Mouse (Mus musculus) natural killer cell, adult 2 months (primary cell): ENCODE data around the gene Smpdl3b.
"Not testable (repeated sequence)": the region's sequence is repeated elsewhere in the genome, so short reads cannot be mapped to it uniquely, and the experiment has no call there.

Experiments
- DNase-seq, 2 experiments: peaks; one replicate each; pipeline ENCODE4 v3.0.0; 2022; ENCODE audit warnings: low spot score in 2 of 2

Smpdl3b gene

DNA sequence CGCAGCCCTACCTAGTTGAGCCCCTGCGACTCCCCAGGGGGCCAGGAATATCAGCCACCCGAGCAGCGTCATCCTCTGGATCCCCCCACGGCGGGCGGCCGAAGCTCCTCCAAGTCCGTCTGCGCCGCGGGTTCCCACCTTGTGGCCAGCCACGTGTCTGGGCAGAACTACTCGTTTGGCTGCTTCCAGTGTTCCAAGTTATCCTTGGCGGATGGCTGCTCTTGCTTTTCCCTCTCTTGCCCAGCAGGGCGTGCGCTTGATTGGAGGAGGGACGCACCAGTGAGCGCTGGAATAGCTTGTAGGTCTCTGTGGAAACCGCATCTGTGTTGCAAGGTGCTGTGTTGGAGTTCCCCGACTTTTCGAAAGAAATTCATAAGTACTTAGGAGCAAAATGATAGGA is at the start of gene Smpdl3b:
Gene Smpdl3b, minus strand, starts transcription at position 279 of the 400 bp plus-strand sequence.
- peak; percentile 43 to 51 for DNase-seq

DNA sequence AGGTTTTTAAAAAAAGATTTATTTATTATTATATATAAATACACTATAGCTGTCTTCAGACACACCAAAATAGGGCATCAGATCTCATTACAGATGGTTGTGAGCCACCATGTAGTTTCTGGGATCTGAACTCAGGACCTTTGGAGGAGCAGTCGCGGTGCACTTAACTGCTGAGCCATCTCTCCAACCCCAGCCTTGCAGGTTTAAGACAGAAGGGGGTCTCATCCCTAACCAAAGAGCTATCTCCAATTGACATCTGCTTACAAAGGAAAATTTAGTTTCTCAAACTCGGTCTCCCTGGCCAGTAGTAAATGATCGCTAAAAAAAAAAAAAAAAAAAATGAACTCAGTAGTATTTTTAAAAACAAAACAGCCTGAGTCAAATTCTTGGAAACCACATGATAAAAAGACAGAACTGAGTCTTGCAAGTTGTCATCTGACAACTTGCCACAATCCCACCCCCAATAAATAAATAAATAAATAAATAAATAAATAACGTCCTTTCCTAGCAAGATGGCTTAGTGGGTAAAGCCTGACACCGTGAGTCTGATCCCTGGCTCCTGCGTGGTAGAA is 49.7 kb upstream of the Smpdl3b start:
- no peak for DNase-seq

DNA sequence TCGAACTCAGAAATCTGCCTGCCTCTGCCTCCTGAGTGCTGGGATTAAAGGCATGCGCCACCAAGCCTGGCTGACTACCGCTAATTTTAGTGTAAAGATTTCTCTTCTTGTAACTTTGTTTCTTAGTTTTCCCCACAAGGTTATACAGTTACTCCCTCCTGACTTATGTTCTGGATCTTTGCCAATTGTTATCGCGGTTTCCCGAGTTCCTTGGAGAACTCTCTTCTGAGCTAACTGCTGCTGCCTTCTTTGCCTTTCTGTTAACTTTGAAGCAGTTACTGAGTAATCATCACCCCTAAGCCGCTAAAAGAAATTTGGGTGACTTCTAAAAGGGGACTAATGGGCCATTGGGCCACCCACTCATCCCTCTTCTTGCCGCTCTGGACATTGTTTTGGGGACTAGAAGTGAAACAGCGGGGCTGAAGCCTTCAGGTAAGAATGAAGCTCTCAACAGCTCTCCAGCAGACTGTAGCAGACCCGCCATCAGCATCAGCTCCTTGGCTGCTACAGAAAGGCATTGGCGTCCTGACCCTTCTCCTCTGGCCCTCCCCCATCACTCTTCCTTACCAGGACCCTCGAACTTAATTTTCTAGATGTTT is 48.6 kb upstream of the Smpdl3b start:
- no peak for DNase-seq

DNA sequence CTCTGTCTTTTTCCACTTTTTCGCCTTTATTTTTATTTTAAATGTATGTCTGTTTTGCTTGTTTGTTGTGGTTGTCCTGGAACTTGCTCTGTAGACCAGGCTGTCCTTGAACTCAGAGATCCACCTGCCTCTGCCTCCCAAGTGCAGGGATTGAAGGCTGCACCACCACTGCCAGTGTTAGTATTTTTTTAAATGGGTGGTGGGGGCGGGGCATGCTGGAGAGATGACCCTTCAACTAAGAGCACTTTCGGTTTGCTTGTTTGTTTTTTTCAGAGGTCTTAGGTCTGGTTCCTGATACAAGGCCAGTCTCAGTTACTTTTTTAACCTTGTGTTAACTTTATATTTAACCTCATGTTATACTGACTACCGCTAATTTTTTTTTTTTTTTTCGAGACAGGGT is 48.1 kb upstream of the Smpdl3b start:
- no peak for DNase-seq

DNA sequence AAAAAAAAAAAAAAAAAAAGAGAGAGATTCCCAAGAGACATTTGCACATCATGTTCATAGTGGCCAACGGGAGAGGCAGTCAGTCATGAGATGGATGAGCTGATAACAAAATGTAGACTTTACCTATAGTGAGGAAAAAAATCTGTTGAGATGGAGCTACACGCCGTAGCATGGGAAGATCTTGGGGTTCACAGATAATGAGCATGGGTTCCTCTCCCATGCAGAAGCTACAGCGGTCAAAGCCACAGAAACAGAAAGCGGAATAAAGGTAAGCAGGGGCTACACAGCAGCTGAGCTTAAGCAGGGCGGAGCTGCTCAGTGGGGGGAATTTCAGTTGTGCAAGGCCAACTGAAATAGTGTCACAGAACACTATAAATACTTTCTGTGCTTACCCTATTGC is 47.3 kb upstream of the Smpdl3b start:
- DNase-seq = peak; percentile 29 to 53

DNA sequence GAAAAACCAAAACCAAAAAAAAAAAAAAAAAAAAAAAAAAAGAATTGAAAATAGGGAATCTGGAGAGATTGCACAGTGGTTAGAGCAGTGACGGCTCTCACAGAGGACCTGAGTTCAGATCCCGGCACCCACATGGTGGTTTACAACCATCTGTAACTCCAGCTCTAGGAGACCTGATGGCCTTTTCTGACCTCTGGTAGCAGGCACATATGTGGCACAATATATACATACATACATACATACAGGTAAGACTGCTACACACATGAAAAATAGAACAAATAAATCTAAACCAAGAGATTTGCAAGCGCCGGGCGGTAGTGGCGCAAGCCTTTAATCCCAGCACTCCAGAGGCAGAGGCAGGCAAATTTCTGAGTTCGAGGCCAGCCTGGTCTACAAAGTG is 46.8 kb upstream of the Smpdl3b start:
- no peak for DNase-seq

DNA sequence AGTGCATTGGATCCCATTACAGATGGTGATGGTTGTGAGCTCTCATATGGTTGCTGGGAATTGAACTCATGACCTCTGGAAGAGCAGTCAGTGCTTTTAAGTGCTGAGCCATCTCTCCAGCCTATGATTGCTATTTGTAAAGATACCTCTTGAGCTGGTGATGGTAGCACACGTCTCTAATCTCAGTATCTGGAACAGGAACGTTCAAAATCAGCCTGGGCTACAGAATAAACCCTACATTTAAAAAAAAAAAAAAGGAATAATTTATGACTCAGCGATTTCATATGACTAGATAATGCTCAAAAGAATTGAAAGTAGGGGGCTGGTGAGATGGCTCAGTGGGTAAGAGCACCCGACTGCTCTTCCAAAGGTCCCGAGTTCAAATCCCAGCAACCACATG is 46.2 kb upstream of the Smpdl3b start:
- no peak for DNase-seq

DNA sequence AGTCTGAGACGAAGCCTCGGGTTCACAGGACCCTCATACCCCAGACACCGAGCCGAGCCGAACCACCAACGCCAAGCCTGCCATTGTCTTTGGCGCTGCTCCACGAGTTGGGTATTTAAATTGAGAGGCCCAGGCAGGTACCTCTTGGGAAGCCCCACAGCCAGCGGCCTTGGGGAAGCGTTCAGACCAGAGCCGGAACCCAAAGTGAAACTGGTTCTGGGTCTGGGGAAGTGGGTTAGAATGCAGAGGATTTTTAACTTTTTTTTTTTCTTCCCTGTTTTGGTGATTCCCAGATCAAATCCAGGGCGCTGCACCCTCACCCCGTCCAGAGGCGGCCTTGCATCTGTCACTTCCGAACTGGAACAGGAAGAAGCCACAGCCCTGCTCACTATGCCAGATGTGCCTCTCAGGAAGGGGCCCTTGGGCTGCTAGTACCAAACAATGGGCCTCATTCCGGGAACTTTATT is 45.2 kb upstream of the Smpdl3b start:
- peak in 1 of 2 experiments; percentile 30 for DNase-seq

DNA sequence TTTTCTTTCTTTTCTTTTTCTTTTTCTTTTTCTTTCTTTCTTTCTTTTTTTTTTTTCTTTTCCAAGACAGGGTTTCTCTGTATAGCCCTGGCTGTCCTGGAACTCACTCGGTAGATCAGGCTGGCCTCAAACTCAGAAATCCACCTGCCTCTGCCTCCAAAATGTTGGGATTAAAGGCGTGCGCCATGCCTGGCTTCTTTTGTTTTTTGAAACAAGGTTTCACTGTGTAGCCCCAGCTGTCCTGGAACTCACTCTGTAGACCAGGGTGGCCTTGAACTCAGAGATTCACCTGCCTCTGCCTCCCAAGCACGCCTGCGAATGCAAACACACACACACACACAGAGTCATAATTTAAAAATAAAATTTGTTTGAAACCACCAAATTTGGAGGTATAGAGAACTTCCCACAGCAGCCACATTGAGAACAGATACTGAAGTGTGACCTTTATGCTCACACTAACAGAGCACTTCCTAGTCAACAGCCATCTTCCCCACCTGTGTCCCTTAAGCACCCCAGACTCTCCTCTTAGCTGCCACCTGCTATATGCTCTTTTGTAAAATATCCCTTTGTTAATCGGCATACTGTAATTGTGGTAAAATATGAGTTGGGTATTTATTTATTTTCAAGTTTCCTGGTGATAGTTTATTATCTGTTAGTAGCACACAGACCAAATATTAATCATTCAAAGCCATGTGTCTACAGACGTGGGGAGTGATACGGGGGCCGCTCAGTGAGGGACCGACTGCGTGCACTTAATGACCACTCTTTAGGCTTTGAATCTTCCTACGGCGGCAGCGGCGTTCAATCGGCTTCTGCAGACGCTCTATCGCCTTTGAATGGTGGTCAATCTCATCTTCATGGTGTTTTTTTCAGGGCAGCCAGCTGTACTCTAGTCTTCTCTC is 44.4 kb upstream of the Smpdl3b start:
- peak in 1 of 2 experiments; percentile 24 for DNase-seq

DNA sequence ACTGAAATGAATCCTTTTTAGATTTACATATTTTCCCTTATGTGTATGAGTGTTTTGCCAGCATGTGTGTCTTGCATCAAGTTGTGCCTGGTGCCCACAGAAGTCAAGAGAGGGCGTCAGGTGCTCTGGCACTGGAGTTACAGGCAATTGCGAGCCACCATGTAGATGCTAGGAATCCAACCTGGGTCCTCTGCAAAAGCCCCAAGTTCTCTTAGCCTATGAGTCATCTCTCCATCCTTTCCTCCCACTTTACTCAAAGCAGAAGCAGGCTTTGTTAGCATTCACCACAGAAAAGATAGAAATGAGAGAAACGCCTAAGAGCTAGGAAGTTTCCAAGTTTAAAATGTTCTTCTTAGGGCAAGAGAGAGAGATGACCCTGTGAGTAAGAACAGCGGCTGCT is 42.8 kb upstream of the Smpdl3b start:
- DNase-seq = no peak

DNA sequence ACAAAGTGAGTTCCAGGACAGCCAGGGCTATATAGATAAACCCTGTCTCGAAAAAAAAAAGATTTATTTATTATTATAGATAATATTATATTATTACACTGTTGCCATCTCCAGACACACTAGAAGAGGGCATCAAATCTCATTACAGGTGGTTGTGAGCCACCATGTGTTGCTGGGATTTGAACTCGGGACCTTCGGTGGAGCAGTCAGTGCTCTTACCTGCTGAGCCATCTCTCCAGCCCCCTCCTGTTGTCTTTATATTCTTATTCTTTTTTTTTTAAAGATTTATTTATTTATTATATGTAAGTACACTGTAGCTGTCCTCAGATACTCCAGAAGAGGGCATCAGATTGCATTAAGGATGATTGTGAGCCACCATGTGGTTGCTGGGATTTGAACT is 41.6 kb upstream of the Smpdl3b start:
- DNase-seq = not testable (repeated sequence)

DNA sequence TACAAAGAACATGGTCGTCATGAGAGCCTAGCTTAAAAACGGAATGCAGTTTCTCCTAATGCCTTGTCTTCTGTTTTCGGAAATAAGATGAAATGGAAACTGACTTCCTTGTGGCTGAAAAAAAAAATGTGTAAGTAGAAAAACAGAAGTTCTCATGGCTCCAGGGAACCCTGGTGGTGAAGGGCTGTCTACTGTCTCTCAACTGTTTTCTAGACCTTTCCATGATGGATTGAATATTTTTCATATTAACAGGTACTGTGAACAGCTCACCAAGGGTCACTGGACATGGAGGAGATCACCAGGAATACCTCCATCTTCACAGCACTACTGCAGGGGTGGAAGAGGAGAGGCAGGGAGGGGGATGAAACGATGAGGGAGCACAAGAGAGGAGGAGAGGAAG is 41.0 kb upstream of the Smpdl3b start:
- no peak for DNase-seq

DNA sequence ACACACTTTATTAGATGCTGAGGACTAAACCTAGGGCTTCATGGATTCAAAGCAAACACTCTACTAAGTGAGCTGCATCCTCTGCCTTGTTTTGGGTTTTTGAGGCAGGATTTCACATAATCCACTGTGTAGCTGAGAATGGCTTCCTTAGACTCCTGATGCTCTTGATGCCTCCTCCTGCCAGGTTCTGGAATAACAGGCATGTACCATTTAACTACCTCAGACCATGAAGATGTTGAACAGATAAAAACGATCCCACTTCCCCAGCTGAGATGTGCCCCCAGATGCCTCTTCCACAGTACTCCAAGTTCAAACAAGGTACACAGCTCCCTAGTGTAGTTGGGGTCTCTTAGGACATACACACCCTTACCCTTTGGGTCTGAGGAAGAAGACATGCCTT is 40.4 kb upstream of the Smpdl3b start:
- no peak for DNase-seq

DNA sequence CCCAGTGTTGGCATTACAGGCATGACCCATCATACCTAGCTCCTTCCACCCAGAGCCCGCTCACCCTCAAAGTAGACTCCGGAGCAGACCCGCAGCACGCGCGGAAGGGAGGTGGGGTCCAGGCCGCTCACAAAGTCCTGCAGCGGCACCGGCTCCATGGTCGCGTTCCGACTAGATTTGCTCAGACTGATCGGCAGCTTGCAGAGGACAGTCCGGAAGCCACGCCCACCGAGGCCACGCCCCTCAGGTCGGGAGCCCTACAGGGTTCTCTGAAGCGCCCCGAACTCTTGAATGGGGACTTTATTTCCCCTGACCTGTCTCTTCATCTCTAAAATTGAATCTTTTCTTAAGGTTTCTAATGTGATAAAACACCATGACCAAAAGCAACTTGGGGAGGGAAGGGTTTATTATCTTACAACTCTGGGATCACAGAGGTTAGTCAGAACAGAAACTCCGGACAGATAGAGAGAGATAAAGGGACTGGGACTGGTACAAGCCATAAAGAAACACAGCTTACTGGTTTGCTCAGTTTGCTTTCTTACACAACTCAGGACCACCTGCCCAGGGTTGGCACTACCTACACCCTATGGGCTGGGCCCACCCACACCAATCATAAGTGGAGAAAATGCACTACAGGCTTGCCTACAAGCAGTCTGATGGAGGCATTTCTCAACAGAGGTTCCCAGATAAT is 39.3 kb upstream of the Smpdl3b start, which contains the start of gene Themis2:
Gene Themis2, minus strand, starts transcription at position 192 of the 691 bp plus-strand sequence.
- DNase-seq = peak; percentile 78 to 86

DNA sequence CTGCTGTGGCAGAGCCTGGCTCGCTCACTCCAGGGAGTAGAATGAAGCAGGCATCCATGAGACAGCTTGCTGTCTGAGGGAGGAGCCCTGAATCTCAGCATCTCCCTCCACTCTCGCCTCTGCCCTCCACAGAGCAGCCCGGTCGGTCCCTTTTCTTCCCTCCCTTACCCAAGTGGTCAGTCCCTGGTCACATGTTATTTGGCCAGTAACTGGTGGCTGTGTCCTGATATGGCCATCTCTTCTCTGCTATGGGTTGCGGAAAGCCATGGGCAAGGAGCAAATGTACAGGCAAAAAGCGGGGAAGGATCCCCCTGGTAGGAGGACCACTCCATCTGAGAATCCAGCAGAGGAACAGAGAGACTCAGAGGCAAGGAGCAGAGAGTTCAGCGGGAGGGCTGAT is 38.1 kb upstream of the Smpdl3b start:
- DNase-seq = no peak

DNA sequence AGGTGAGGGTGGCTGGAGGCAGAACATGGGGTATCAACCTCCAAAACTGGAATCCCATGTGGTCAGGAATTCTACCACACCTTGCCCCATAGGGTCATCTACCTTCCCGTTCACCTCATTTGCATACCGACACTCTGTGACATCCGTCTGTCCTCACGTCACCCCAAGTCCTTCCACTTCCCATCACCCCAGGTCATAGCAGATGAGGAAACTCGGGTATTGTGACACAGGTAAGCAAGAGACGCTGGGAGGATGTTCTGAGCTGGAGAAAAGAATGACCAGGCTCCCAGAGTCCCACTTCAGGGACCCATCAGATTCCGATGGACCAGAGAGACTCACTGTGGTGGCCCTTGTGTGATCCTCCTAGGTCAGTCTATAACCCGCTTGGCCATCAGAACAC is 37.7 kb upstream of the Smpdl3b start:
- DNase-seq = peak in 1 of 2 experiments; percentile 39

DNA sequence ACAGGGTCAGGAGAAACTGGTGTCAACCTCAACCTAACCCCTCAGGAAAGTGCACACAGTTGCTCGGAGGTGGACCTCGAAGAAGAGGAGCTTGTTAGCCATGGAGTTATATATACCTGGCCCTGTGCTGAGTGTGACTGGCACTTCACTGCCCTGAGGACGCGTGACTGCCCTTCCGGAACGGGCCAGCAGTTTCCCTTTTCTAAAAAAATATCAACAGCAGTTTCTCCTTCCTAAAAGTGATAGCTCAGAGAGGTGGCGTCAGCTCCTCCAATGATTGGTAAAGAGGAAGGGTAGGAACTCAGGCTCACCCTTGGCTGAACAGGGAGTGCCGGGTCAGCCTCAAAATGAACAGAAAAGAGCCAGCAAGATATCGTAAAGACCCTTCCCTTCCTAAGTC is 37.0 kb upstream of the Smpdl3b start:
- peak in 1 of 2 experiments; percentile 46 for DNase-seq

DNA sequence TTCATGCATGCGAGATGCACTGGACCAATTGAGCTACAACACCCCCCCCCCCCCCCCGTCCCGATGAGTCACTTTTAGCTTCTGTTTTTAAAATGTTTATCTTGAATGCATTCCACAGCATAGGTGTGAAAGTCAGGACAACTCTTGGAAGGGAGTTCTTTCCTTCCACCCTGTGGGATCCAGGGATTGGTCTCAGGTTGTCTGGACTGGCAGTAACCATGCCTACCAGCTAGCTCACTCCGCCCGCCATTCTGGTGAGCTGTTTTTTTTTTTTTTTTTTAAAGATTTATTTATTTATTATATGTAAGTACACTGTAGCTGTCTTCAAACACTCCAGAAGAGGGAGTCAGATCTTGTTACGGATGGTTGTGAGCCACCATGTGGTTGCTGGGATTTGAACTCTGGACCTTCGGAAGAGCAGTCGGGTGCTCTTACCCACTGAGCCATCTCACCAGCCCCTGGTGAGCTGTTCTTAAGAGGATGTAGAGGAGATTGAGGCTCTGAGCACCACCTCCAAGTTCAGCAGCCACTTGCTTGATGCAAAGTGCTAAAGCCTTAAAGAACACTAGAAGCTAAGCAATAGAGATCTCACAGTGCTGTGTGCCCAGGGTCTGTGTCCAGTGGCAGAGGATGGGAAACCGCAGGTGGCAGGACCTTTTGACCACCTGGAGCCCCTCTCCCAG is 36.4 kb upstream of the Smpdl3b start:
- not testable (repeated sequence) for DNase-seq

DNA sequence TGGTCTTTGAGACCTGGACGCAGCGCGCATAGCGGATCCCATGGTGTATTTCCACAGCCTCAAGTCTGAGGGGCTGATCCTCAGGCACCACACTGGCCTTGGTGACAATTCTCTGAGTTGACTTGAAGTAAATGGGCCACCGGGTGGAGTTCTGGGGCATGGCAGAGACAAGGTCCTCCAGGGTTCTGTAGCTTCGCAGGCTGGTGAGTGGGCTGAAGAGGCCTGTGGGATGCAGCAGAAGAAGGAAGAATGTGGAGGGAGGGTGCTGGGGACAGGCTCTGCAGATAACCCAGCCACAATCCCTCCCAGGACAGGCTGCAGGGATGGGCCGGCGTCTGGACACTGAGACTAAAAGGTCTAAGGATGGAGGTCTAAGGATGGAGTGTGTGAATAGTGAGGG is 32.7 kb upstream of the Smpdl3b start:
- DNase-seq = no peak

DNA sequence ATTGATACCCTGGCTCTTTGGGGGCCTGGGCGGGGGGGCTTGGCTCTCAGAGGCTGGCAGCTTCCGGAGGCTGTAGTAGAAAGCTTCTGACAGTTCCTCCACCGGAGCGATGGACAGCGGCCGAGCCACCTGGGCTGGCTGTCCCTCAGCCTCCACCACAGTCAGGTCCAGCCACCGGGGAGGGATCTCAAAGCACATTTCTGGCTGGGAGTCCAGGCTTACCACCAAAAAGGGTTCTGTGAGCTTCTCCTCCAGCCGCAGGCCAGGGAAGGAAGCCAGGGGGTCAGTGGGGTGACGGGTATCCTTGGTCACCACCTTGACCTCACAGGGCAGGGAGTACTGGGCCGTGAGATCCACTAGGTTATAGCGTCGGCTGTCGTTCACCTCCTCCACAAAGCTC is 28.2 kb upstream of the Smpdl3b start:
- DNase-seq = no peak

DNA sequence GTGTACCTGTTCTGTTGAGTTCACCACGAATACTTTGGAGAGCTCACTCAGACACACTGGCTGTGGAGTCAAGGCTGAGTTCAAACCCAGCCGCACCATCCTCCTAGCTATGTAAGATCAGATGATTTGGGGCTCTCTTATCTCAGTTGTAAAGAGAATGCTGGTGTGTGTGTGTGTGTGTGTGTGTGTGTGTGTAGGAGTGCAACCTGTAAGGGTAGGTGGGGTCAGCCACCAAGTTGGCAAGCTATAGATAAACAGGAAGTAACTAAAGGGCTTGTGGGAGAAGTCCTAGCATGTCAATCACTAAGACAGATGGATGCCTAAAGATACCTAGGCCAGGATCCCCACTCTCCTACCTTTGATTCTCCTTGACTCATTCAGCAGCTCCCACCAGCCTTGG is 26.7 kb upstream of the Smpdl3b start:
- no peak for DNase-seq
